Mouse (Mus musculus) lung, adult 2 months (tissue): ENCODE measurements around the gene Necab2.

Experiments
- CTCF ChIP-seq: fragments of 200-500 bp; IDR thresholded peaks from 2 replicates; pipeline ENCODE4 v1.5.1; 2011; ENCODE audit warnings: mild to moderate bottlenecking, low read length, control low read depth; ENCODE audit not compliant: insufficient read depth
- POLR2A ChIP-seq: fragments of 200-500 bp; IDR thresholded peaks from 2 replicates; pipeline ENCODE4 v1.6.1; 2011; ENCODE audit warnings: low read depth, mild to moderate bottlenecking, control low read depth, low read length, borderline replicate concordance; ENCODE audit errors: extremely low read depth

DNA sequence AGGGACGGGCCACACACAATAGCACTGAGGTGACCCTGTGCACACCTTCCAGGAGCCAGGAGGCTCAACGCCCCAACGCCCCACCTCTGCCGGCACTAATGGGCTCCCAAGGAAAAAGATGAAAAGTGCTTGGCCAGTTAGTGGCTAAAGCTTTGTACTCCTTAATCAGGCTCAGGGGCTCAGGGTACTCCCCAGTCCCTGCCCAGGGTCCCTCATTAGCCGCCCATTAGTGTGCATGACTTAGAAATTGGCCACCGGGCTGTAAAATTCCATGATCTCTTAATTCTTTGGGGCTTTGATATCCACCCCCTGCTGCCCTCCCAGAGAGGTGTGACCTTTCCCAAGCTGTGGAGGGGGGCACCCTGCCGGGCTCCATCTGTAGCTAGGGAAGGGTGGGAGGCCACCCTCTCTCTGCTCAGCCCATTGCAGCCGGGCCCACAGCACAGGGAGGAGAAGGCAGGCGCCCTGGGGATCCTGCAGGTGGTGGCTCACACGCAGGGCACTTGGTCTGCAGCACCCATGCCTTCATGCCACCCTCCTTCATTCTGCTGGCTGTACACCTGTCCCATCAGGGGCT, 56.8 kb downstream of the Necab2 start:
- TF ChIP-seq CTCF (no peak), POLR2A (no peak)
